Mouse (Mus musculus) G1E (cell line): ENCODE results near the gene Usp42.

Source experiments
- CTCF ChIP-seq: IDR thresholded peaks from 2 replicates; pipeline ENCODE4 v1.5.1; 2012; ENCODE audit warnings: low read depth, low read length, inconsistent platforms, mixed read lengths
- GATA1 ChIP-seq: IDR thresholded peaks from 2 replicates; pipeline ENCODE4 v1.6.1; 2012; ENCODE audit warnings: borderline replicate concordance, low read length, inconsistent platforms, mixed read lengths

- TF ChIP-seq CTCF (peak; percentile 41; the same call in 1 of the 2 replicates), GATA1 (no peak)
Observed at GRCm38 (mm10) chr5:143711326-143711725, 20.8 kb downstream of the Usp42 start.
